21 mouse cellular contexts compared by ENCODE assay signal in the genomic region with DNA sequence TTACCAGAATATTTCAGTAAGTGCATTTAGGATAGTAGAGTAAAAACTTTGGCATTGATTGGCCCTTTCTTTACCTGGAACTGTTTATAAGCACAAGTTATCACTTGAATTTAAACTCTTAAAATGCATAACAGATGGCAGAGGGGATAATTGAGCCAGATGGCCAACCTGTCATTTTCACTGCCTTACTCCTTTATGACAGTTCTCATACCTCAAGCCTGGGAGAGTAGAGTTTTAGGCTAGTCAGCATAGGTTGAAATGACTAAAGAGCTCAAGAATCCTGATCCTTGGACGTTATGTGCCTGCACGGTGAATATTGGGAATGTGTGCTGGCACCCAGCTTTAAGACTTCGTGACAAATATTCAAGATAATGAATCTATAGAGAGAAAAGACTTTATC.
DNase-seq lines count a peak whose midpoint lies in the region; ATAC-seq and TF ChIP-seq lines count a peak whose summit lies in the region.
"Had no signal": no experiment of that assay in that cellular context is flagged by ENCODE, and none has a peak within 500 bp of the region (broad histone marks: within the 10 kb centered on the region; RNA-seq: fewer than 3 reads in every experiment).

No protein-coding gene starts in this region.

- H3K4me1 ChIP-seq in embryonic fibroblast, embryonic 13.5 days (ENCODE audit: control insufficient read depth, insufficient read depth, low read length): peaks cover 2% of the 10 kb centered on the region; the same call in 1 of the 2 replicates
- H3K4me1 ChIP-seq: embryonic facial prominence, embryonic 12.5 days; forebrain, embryonic 12.5 days; heart, embryonic 10.5 days; hindbrain, embryonic 13.5 days had no signal

- no peak for TF ChIP-seq CTCF in embryonic fibroblast, embryonic 13.5 days (IDR thresholded peaks at IDR 0.05; ENCODE audit: borderline replicate concordance, insufficient read depth, low read length)

- H3K4me3 ChIP-seq in embryonic fibroblast, embryonic 13.5 days (ENCODE audit: insufficient read depth, low read length): no peak overlapping the region
- H3K4me3 ChIP-seq: embryonic facial prominence, embryonic 12.5 days; forebrain, embryonic 12.5 days; heart, embryonic 10.5 days; hindbrain, embryonic 13.5 days had no signal

- peak overlapping the region; percentile 76 for H3K27ac ChIP-seq in embryonic fibroblast, embryonic 13.5 days (ENCODE audit: insufficient read depth, low read length)
- H3K27ac ChIP-seq: embryonic facial prominence, embryonic 12.5 days; forebrain, embryonic 12.5 days; heart, embryonic 10.5 days; hindbrain, embryonic 13.5 days; hindbrain, postnatal 0 days had no signal

- DNase-seq in cerebellum, adult 11 months: no peak
- peak; percentile 52 for DNase-seq in 3T3-L1 (ENCODE audit: low read depth, low spot score)
- peak; percentile 18 for DNase-seq in cerebellum, adult 8-10 months
- no peak for DNase-seq in heart, postnatal 4 days
- no peak for DNase-seq in adrenal gland, postnatal 25 days
- DNase-seq: adrenal gland, adult 8-10 months; gastrocnemius, postnatal 10 days; heart, adult 18-20 months; heart, postnatal 10 days; kidney, adult 11 months; kidney, adult 9 months had no signal

- peak; percentile 60; the same call in 1 of the 2 replicates for ATAC-seq in cerebellum, adult (ENCODE audit: insufficient number of reproducible peaks, low FRiP score, low TSS enrichment)
- ATAC-seq: activated CD4-positive, CD25-positive, alpha-beta regulatory T cell, adult 4 months; forebrain, embryonic 16.5 days; hindbrain, postnatal 0 days; Patski had no signal

- no peak for TF ChIP-seq POLR2A in embryonic fibroblast, embryonic 13.5 days (IDR thresholded peaks at IDR 0.05; ENCODE audit: low read depth, low read length)

Comparison
In these comparisons a context has a peak if more than half of its experiments do, and no peak if none do; other contexts are left out.
1. DNase-seq: peak in 3T3-L1 (single experiment) and cerebellum, adult 8-10 months (single experiment); none in cerebellum, adult 11 months (single experiment), heart, postnatal 4 days (single experiment) and adrenal gland, postnatal 25 days (single experiment).